Mouse (Mus musculus) small intestine, adult 2 months (tissue): ENCODE measurements around the gene Dhx33.

Experiments used
- CTCF ChIP-seq: fragments of 200-500 bp; IDR thresholded peaks from 2 replicates; pipeline ENCODE4 v1.5.1; 2012; ENCODE audit warnings: low read depth, mild to moderate bottlenecking, control low read depth, inconsistent platforms, low read length, moderate library complexity, mixed read lengths; ENCODE audit not compliant: insufficient replicate concordance, insufficient read length; ENCODE audit errors: extremely low read depth
- POLR2A ChIP-seq: fragments of 200-500 bp; IDR thresholded peaks from 2 replicates; pipeline ENCODE4 v1.6.1; 2012; ENCODE audit warnings: low read depth, mild to moderate bottlenecking, control low read depth, inconsistent platforms, low read length, moderate library complexity

GRCm38 (mm10) chr11:71052554-71052953 lies 48.3 kb upstream of the Dhx33 start:
- TF ChIP-seq POLR2A: no peak
- TF ChIP-seq CTCF: no peak
